Mouse (Mus musculus): ENCODE data around the gene Ptgis.

- TF ChIP-seq POLR2A (IDR thresholded peaks at IDR 0.05; ENCODE audit: control insufficient read depth, low read depth, low read length) (no peak), CTCF (IDR thresholded peaks at IDR 0.05; ENCODE audit: control insufficient read depth, insufficient read depth, insufficient replicate concordance, low read depth, low read length) (no peak)
Measured at GRCm38 (mm10) chr2:167261106-167261505, 20.7 kb upstream of the Ptgis start.

Measured in testis, adult 2 months (tissue).